Mouse (Mus musculus) thymus, postnatal 14 days (tissue): ENCODE data around the gene Dok3.

Source experiments
- DNase-seq: peaks from one replicate; pipeline ENCODE4 v3.0.0; 2021

The Dok3 gene

DNA sequence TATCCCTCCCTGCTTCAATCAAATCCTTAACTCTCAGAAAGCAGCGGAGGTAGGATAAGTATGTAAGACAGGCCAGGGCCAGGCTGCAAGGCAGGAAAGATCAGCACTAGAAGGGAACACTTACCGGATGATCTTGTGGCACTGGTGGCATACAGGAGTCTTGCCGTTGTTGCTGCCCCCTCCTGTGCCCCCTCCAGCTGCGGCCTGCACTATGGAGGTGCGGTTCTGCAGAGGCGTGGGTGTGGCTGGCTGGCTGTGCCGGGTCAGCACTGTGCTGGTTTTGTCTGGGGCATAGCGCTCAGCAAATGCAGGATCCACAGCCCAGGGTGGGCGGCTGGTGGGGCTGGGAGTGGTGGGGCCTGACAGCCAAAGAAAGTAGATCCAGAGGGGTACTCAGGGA is 23.3 kb downstream of the Dok3 start:
- no peak for DNase-seq

DNA sequence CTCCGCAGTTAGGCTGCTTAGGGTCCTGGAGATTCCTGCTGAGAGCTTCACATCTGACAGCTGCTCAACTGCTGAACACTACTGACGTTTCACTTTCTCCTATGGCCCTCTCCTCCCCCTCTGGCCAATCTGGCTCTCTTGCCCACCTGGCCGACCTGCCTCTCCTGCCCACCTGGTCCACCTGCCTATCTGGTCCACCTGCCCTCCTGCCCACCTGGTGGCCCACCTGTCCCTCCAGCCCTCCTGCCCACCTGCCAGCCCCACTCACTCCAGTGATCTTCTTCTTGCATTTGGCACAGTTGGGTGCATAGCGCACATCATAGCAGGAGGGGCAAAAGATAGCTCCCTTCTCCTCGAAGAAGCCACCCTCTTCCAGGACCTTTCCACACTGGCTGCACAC is 24.7 kb downstream of the Dok3 start:
- DNase-seq = no peak

DNA sequence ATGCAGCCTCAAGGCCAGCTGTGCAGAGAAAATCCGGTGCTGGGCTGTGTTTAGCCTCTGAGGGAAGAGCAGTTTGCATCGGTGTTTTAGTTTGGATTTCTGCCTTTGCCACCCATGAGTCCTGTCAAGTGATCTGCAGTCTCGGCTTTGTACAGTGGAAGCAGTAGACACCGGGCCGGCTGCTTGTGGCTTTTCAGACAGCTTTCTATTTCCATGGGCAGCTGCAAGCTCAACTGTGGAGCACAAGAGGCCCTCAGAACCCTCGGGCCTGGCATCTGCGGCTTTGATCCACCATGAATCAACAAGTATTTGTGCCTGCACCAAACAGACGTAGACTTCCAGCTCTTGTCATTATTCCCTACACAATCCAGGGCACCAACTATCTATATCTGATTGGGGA is 26.7 kb downstream of the Dok3 start:
- peak; percentile 26 for DNase-seq

DNA sequence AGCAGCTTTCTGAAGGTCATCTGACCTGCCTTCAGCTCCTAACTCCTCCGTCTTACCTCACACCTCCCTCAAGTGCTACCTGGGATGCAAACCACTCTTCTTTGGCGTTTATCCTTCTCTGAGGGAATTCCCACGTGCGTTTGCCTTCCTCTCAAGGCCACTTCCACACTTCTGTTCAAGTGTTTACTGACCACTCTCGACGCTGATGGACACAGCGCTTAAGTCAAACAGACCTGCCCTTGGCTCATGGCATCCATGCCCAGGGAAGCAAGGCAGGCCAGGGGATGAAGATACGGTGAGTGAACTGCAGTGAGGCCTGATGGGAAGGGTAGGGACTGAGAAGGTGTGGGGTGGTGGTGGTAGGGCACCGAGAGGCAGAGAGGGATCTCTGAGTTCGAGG is 28.5 kb downstream of the Dok3 start:
- DNase-seq = no peak

DNA sequence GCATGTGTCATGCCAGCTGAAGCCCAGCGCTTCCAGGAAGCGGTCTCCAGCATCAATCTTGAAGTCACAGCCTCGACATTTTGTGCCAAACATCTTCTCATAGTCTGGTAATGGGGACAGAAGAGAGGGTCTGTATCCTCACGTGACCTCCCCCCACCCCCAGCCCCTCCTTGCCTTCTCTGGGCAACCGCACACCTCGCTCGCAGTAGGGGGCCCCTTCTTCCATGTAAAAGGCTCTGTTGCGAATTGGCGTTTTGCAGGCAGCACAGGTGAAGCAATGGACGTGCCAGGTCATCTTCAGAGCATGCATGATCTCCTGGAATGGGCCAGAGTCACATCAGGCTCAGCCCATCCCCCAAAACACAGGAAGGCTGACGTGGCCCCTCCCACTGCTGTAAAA is 30.2 kb downstream of the Dok3 start:
- no peak for DNase-seq

DNA sequence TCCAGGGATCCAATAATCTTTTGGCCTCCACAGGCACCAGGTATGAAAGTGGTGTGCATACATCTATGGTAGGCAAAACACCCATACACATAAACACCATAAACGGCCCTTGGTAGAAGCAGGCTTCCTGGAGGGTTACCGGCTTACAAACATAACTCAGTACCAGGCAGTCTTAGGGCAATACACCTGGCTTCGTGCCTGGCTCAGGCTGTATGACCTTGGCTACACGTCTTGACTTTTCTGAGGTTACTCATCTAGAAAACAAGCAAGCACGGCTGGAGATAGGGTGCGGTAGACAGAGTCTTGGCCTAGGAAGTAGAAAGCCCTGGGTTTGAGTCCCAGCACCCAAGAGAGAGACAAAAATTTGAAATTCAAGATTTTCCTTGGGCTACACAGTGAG is 32.4 kb downstream of the Dok3 start:
- no peak for DNase-seq

DNA sequence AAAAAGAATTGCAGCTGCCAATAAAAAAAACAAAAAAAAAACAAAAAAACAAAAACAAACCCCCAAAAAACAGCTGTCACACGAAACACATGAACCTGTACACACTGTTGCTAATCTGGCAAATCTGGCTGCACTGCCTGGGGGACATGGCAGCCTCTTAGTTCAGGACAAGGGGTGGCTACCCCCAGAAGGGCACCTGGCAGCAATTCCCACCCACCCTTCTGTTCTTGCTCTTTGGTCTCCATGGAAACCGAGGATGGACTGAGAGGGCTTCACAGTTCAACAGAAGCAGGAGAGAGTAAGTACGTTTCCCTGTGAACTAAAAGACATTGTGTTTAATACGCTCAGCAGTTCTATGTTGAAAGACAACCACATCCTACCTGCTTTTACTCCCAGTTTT is 33.4 kb downstream of the Dok3 start:
- no peak for DNase-seq

DNA sequence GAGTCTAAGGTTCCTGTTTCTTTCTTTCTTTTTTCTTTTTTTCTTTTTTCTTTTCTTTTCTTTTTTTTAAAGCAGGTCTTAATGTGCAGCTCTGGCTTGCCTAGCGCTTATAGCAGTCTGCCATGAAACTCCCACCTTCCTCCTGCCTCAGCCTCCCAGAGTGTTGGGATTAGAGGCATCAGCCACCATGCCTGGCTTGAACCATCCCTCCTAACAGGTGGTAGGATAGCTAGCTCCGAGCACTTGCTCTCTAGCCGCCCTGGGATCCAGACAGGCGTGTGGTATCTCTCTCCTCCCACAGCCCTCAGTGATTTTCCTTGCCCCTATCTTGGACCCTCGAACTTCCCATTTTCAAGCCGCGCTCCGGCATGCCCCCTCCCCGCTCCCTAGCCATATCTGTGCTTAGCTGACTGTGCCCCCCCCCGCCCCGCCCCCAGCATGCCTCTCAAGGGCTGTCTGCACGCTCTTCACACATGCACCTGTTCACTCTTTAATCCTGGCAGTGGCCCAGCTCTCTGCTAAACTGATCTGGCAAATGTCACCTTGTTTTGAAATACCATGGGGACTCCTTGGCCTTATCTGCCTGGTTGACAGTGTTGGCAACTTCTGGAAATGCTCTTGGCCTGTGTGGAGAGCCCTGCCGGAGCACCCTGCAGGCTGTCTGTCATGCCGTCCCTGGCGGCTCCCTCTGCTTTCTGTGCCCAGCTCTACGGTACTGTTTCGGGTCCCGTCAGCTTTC is 34.0 kb downstream of the Dok3 start:
- DNase-seq = peak; percentile 5

DNA sequence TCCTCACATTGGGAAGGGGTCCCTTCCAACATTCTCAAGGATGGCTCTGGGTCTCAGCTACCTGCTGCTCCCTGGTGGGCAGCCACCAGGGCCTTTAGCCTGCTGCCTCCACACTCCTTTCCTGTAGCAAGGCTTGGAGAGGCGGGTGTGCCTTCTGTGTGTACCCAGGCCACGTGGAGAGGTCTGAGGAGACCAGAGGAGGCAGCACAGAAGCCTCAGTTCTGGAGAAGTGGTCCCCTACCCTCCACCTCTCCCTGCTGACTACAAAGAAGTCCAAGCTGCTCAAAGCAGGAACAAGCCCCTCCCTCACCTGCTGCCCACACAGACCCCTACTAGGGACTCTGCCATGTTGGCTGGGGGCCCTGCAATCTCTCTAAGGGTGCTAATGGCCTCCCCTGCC is 34.8 kb downstream of the Dok3 start:
- DNase-seq = no peak

DNA sequence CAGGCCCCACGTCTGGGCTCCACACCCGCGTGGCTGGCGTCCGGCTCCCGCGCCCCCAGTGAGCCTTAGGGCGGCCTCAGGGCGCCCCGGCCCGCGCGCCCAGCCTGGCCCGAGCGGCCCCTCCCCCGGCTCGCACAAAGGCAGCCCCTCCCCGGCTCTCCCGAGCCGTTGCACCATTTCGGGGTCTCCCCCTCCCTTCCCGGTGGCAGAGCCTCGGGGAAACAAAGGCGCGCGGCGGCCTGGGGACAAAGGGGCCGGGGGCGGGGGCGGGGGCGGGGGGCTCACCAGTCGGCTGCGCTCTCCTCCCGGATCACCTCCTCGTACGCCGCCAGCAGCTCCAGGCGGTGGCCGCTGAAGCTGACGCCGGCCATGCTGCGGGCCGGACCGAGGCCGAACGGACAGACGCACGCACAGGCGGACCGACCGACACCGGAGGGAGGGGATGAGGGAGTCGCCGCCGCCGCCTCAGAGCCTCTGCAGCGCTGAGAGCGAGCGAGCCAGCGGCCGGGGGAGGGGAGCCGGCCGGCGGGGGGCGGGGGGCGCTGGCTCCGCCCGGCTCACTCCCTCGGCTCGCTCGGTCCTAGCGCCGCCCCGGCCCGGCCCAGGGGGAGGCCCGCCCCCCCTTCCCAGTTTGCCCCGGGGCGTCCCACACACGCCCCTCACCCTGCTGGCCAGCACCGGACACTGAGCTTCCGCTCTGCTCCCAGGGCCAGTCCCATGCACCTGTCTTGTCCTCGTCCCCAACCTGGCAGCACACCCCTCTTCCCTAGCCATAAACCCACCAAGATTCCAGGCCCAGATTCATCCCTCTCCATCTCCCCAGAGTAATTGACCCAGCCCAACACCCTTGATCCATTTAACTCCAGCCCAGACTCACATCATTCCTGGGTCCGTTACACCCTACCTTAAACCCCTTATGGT is 41.3 kb downstream of the Dok3 start, which contains the start of gene Dbn1:
TSS of gene Dbn1 (minus strand) at position 534 of the 921 bp plus-strand sequence.
- peak; percentile 7 for DNase-seq

DNA sequence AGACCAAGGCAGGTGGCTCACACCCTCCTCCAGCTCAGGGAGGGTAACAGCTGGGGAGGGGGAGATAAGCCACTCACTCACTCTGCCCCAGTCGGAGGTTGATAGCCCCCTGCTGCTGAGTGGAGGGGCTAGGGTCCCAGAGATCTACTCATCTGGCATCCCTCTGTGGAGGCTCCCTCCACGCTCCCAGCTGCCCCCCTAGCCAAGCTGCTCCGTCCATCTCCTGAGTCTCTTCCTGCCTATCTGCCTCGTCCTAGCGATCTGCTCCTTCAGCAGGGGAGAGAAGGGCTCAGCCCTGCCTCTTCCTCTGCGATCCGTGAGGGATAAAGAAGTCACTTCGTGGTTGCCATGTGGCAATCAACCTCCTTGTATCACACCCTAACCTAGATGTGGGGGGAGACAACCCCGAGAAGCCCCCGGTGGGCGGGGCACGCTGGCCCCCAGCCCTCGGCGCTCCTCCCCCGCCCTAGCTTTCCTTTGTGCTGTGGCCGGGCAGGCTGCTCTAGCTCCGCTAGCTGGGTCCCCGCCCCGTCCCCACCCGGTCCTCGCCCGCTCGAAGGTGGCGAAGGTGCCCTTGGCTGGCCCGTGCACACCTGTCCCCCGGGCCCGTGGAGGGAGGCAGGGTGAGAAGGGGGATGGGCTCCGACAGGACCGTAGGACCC is 42.0 kb downstream of the Dok3 start:
- DNase-seq = peak; percentile 35

DNA sequence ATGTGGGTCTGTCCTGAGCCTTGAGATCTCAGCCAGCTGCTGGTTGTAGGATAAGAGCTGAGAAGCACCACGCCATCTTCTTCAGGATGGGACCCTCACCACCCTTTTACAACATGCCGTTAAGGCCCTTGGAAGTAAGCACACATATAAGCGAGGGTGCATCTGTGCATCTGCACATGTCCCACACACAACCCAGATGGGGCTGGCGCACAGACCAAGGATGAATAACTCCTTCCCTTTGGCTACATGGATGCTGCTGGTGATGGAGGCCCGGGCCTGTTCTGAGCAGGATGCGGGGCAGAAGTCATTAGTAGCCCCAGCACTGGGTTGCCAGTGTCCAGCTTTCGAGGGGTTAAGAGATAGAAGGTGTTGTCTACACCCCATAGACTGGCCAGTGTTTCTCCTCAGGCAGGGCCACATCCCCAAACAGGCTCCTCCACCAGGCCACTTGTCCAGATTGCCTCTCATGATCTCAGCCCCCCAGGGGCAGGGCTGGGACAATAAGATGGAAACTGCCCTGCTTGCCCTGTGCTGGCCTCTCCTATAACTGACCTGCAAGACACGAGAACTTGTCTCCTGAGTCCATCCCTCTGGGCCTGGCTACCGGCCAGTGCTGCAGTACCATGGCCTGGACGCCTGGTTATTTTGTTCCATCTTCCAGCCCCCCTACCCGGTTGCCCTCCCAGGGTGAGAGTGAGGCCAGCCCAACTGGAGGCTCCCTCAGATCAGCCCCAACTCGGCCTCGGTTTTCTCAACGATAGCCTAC is 42.9 kb downstream of the Dok3 start:
- DNase-seq = peak; percentile 3

DNA sequence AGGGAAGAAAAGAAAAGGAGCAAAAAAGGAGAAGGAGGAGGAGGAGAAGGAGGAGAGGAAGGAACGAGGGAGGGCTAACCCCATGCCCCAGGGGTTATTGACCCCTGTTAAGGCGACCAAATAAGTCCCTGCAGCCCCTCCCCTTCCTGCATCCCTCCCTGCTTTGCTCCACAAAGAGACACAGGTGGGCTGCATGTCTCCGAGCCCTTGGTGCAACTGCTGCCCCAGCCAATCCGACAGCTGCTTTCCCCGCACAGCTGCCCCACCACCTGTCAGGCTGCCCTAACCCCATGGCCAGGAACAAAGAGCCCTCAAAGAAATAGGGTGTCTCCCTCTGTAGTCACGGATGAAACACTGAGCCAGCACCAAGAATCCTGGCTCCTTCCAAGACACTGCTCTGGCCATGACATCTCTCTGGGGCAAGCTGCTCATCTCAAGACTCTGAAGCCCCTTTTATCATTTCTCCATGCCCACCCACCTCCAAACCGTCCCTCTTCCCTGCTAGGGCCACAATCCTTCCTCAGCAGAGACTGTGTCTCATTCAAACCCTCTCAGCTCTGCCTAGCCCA is 44.5 kb downstream of the Dok3 start:
- peak; percentile 63 for DNase-seq

DNA sequence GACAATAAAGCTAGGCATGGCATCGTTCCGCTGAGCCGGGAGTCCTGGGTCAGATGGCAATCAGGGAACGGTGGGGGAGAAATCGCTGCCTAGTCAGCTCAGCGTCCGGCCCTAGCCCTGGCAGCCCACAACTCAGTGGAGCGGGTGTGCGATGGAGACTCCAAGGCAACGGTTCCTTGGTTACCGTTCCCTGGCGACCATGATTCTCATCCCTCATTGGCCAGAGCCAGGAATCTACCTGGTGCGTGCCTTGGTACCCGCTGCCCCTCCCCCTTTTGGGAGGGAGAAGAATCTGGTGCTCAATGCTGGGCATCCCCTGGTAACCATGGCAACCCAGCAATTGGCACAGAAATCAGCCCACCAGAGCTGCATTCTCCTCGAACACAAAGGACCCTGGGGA is 45.5 kb downstream of the Dok3 start:
- no peak for DNase-seq

DNA sequence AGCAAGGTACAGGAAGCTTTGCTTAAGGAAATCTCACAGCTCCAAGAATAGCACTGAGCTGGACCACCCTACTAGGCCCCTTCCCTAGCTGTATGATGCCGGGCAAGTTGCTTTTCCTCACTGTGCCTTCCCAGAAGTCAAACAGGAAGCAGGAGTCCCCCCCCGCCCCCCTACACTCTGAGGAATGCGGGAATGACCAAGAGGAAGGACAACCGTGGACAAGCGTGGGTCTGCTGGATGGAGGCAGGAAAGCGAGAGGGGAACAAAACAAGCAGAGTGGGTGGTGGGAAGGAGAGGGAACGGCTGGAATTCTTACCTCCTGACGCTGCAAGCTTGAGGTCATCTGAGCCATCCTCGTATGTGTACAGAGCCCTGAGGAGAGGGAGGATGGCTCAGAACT is 46.0 kb downstream of the Dok3 start:
- DNase-seq = no peak

DNA sequence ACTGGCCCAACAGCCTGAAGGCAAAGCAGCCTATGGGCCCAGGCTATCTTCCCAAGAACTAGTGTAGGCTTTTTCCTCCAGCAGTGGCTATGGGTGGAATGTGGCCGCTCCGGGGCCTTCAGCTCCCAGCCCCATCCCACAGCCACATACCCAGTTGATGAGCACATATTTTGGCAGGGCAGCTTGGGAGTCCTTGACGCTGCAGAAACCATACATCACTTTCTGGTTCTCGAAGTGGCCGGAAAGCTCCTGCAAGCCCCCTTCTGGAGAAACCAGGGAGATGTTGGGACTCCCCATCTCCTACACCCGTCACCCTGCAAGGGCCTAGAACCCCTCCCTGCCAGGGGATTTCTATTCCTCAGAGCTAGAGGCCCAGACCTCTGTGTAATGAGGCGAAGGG is 46.6 kb downstream of the Dok3 start:
- DNase-seq = no peak

DNA sequence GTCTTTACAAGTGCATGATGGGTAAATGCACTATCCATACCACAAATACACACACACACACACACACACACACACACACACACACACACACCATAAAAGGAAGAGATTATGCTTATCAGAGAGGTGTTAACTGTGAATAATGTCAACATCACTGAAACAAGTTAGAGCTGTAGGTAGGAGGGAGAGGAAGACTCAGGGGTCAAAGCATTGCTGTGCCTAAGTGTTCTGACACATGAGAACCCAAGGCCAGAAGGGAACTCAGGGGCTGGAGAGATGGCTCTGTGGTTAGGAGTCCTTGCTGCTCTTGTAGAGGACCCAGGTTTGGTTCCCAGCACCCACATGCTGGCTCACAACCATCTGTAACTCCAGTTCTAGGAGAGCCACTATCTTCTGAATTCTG is 49.2 kb downstream of the Dok3 start:
- no peak for DNase-seq

DNA sequence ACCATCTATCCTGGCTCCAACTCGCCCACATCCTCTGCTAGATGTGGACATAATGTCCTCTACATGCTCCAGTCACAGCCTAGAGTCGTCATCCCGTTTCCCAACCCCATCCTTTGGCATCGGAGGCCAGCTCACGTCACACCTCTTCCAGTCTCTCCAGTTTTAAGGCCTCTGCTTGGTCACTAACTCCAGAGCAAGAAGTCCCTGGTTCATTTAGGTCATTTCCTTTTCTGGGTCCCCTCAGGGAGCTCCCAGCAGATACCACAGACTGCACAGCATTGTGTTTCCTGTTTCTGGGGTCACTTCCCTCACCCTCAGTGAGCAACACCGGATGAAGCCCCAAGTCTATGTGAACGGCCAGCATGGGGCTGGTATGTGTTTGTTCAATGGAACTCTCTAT is 50.1 kb downstream of the Dok3 start:
- DNase-seq = peak; percentile 34

DNA sequence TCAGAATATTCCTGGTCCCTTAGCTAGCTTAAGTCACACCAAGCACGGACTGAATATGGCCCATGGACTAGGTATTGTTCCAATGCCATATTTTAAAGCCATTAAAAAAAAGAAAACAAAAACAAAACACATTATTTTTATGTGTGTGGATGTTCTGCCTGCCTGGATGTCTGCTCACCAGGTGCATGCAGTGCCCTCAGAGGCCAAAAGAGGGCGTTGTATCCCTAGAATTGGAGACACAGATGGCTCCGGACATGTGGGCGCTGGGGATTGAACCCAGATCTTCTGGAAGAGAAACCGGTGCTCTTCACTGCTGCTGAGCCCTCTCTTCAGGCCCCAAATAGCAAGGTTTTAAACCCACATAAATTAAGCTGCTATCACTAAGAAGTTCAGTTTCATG is 51.1 kb downstream of the Dok3 start:
- no peak for DNase-seq

DNA sequence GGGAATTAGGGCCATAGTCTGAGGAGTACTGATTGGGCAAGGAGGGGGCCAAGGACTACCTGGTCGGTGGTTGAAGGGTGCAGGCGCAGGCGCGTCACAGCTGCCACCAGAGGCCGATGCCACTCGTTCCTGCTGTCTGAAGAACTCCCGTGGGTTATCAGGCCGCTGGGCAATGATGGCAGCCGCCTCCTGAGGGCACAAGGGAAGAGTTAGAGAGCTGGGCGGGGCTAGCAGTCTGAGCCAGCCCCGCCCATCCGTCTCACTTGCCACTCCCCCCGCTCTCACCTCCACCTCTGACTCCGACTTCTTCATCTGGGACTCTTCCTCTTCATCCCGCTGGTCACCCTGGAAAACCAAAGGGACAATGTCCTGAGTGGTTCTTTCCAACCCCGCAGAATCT is 51.6 kb downstream of the Dok3 start:
- DNase-seq = no peak

DNA sequence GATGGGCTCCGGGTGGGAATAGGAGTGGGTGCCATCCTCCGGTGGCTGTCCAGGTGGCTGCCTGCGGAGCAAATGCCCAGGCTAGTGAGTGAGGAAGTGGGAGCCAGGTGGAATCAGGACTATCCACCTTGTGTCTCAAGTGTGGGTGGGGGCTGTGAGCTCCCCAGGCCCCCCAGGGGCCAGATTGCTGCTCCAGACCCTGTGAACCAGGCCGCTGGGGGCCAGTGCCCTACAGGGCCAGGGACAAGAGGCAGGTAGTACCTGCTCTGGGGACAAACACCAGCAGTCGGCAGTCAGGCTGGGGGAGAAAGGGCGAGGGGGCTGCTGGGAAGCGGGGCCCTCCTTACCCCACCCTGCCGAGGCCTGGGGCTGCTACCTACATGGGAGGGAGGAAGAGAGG is 52.8 kb downstream of the Dok3 start:
- DNase-seq = no peak

DNA sequence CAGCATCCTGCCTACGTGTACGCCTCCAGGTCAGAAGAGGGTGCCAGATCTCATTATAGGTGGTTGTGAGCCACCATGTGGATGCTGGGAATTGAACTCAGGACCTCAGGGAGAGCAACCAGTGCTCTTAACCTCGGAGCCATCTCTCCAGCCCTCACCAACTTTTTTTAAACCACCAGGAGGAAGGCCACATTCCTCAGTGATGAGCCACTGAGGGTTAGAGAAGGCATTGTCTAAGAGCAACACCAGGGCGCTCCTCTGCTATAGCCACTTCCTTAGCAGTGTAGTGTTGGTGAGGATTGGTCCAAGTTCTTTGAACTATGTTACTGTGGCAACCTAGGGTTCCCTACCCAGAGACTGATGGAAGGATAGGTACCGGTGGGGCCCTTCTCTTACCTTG is 53.3 kb downstream of the Dok3 start:
- DNase-seq = no peak

DNA sequence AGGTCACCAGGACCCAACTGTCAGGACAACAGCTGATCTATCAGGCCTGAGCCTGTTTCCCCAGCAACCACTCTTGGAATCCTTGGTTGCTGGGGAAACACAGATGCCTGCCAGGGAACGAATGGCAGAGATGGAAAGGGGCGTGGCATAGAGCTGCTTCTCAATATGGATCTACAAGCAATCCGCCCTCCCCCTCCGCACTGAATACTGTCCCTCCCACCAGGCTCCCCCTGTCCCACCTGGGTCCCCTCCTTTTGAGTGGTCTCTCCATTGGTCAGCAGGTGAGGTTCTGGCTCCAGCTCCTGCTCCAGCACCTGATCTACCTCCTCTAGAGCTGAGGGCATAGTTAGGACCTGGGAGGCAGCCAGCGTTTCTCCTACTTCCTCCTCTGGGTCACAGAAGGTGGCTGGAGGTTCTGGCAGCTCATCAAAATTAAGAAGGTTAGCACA is 54.5 kb downstream of the Dok3 start:
- DNase-seq = no peak
